24 mouse cellular contexts compared by ENCODE assay signal in the genomic region with DNA sequence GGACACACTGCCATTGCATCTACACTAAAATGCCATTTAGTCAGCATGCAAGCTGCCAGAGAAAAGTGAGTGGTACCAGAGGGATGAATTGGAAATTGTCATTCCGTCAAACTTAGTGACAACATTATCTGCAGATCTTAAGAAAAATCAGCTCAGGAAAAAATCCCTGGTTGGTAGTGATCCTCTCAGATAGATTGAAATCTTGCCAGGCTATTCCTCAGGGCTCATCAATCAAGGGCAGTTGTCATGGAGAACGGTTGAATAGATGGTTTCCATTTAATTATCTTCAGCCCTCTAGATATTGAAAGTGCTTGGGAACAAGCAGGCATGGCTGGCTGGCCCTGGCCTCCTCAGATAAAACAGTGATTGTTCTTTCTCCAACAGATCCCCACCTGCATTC.
"Had no signal": no experiment of that assay in that cellular context is flagged by ENCODE, and none has a peak within 500 bp of the region (broad histone marks: within the 10 kb centered on the region; RNA-seq: fewer than 3 reads in every experiment).

No protein-coding gene starts in this region.

- H3K4me3 ChIP-seq: heart, adult 2 months; heart, embryonic 13.5 days; heart, embryonic 15.5 days; kidney, embryonic 15.5 days; limb, embryonic 13.5 days; limb, embryonic 15.5 days; liver, embryonic 13.5 days had no signal

- H3K27ac ChIP-seq: heart, adult 2 months; heart, embryonic 13.5 days; heart, embryonic 15.5 days; kidney, embryonic 15.5 days; kidney, postnatal 0 days; limb, embryonic 13.5 days; limb, embryonic 15.5 days; liver, embryonic 13.5 days had no signal

- H3K9me3 ChIP-seq: heart, embryonic 15.5 days; kidney, embryonic 15.5 days; limb, embryonic 15.5 days; liver, embryonic 13.5 days had no signal

- H3K4me1 ChIP-seq: heart, embryonic 13.5 days; heart, embryonic 15.5 days; kidney, embryonic 15.5 days; limb, embryonic 13.5 days; limb, embryonic 15.5 days; liver, embryonic 13.5 days had no signal

- H3K4me2 ChIP-seq: heart, embryonic 11.5 days; heart, embryonic 13.5 days; heart, embryonic 15.5 days; kidney, embryonic 15.5 days; limb, embryonic 13.5 days; limb, embryonic 15.5 days; liver, embryonic 13.5 days had no signal

- ATAC-seq: hindbrain, embryonic 16.5 days; intestine, embryonic 16.5 days had no signal

- H3K27me3 ChIP-seq: heart, embryonic 13.5 days; heart, embryonic 15.5 days; kidney, embryonic 15.5 days; limb, embryonic 13.5 days; limb, embryonic 15.5 days; liver, embryonic 13.5 days had no signal

- H3K9ac ChIP-seq: heart, embryonic 13.5 days; heart, embryonic 15.5 days; kidney, embryonic 15.5 days; limb, embryonic 13.5 days; limb, embryonic 15.5 days; liver, embryonic 13.5 days had no signal

- H3K36me3 ChIP-seq: heart, embryonic 13.5 days; heart, embryonic 15.5 days; kidney, embryonic 15.5 days; limb, embryonic 13.5 days; limb, embryonic 15.5 days; liver, embryonic 13.5 days had no signal

- DNase-seq: gastrocnemius, postnatal 14 days; gastrocnemius, postnatal 36 days; heart, adult 11 months; heart, adult 2 months; heart, postnatal 14 days; heart, postnatal 36 days; kidney, adult 11 months; kidney, adult 2 months; kidney, adult 9 months; kidney, postnatal 14 days; kidney, postnatal 36 days; layer of hippocampus, adult 9-11 months; layer of hippocampus, postnatal 36 days; left cerebral cortex, postnatal 4 days; liver, embryonic 13.5 days had no signal
